In the genomic region with DNA sequence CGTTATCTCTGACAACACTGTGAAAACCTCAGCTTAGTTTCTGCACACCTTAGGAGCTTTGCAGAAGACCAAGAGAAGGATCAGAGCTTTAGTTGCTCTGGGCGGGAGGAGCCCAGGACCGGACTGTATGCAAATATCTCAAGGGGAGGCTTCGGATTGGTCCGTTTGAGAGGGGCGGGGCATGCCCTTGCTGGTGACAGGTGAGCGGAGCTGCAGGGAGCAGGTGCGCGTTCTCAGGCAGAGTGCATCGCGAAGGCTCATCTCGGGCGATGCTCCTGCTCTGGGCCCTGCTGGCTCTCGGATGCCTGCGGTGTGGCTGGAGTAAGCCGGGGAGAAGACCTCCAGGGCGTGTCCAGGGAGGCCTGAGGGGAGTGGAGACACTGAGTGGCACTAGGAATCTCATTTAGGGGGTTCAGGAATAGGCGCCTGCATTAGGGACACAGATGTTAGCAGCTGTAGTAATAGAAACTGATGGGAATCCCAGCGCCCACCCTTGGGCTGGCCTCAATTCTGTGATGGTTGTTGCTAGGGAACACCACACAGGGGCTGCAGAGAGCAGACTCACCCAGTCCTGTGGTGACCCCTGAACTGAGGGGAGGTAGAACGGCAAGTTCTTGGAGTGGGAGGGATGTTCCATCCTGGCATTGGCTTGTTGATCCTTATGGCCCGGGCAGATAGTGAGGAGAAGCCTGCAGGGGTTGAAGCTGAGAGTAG, we compare ENCODE assay signal across 9 mouse cellular contexts. TPM values are rescaled to one million over a fixed set of nuclear protein-coding genes. Genes with fewer than 3 reads are reported as not detected.
DNase-seq lines count a peak whose midpoint lies in the region; ATAC-seq and TF ChIP-seq lines count a peak whose summit lies in the region.
"Had no signal": no experiment of that assay in that cellular context is flagged by ENCODE, and none has a peak within 500 bp of the region (broad histone marks: within the 10 kb centered on the region; RNA-seq: fewer than 3 reads in every experiment).

A gene (plus strand): TSS at position 191 of the 714 bp plus-strand sequence.

- H3K27me3 ChIP-seq in E14TG2a.4 (ENCODE audit: insufficient read depth, low read length), result peaks cover 74% of the 10 kb centered on the region
- H3K27me3 ChIP-seq in intestine, embryonic 14.5 days (replicated peaks; ENCODE audit: control insufficient read depth, insufficient read depth, low read length), result 0 out of 2 replicates have a peak, but pooled peaks cover 2% of the 10 kb centered on the region
- no peaks in the 10 kb centered on the region; the same call in 1 of the 2 replicates for H3K27me3 ChIP-seq in lung, embryonic 15.5 days
- H3K27me3 ChIP-seq in stomach, embryonic 15.5 days (replicated peaks), result no peaks in the 10 kb centered on the region

- intact Hi-C loops in heart, postnatal 14 days (cut with DNase I), result no loop called here

- ATAC-seq in intestine, embryonic 14.5 days (replicated peaks; ENCODE audit: low FRiP score, low TSS enrichment, low read depth), result peak; percentile 81
- 0 out of 2 replicates have a peak, but pooled peaks have one; percentile 20 for ATAC-seq in lung, embryonic 15.5 days (ENCODE audit: borderline replicate concordance, extremely low read depth, low FRiP score, low TSS enrichment)
- peak; percentile 59; the same call in 1 of the 2 replicates for ATAC-seq in stomach, embryonic 15.5 days (ENCODE audit: insufficient read depth, low FRiP score, low read depth)

- H3K4me1 ChIP-seq in E14TG2a.4 (replicated peaks; ENCODE audit: low read depth, low read length), result peaks cover 15% of the 10 kb centered on the region
- peaks cover 13% of the 10 kb centered on the region; the same call in 1 of the 2 replicates for H3K4me1 ChIP-seq in intestine, embryonic 14.5 days (replicated peaks; ENCODE audit: control insufficient read depth, insufficient read depth, low read length)
- H3K4me1 ChIP-seq in lung, embryonic 15.5 days, result peaks cover 22% of the 10 kb centered on the region
- H3K4me1 ChIP-seq in stomach, embryonic 15.5 days, result peaks cover 16% of the 10 kb centered on the region

- H3K4me2 ChIP-seq in intestine, embryonic 14.5 days (ENCODE audit: low read length), result peak within 1 kb of the TSS; percentile 9; the same call in 1 of the 2 replicates
- H3K4me2 ChIP-seq in lung, embryonic 15.5 days, result 0 out of 2 replicates have a peak within 1 kb of the TSS, but pooled peaks have one; percentile 28
- peak within 1 kb of the TSS; percentile 21; the same call in 1 of the 2 replicates for H3K4me2 ChIP-seq in stomach, embryonic 15.5 days

- WGBS in intestine, embryonic 14.5 days, result 6% methylated on average over 21 of the region's 21 CpGs
- WGBS in lung, embryonic 15.5 days, result 9% methylated on average over 21 of the region's 21 CpGs
- 7% methylated on average over 21 of the region's 21 CpGs for WGBS in stomach, embryonic 15.5 days

- H3K9ac ChIP-seq in intestine, embryonic 14.5 days (ENCODE audit: low read length), result no peak within 1 kb of the TSS
- no peak within 1 kb of the TSS for H3K9ac ChIP-seq in lung, embryonic 15.5 days
- H3K9ac ChIP-seq in stomach, embryonic 15.5 days, result no peak within 1 kb of the TSS

- H3K27ac ChIP-seq in intestine, embryonic 14.5 days (ENCODE audit: low read depth), result no peak within 1 kb of the TSS
- no peak within 1 kb of the TSS for H3K27ac ChIP-seq in lung, embryonic 15.5 days
- H3K27ac ChIP-seq in stomach, embryonic 15.5 days, result no peak within 1 kb of the TSS

- DNase-seq in ZHBTc4 (ENCODE audit: low read depth, low spot score), result peak; percentile 69
- peak; percentile 67 for DNase-seq in intestine, embryonic 14.5 days (ENCODE audit: low spot score)
- DNase-seq in ovary, postnatal 14 days (ENCODE audit: low spot score), result no peak
- no peak for DNase-seq in heart, postnatal 14 days
- DNase-seq in layer of hippocampus, adult 9-10 months (ENCODE audit: low spot score), result no peak

- no peaks in the 10 kb centered on the region for H3K36me3 ChIP-seq in E14TG2a.4 (ENCODE audit: insufficient read depth, low read length)
- H3K36me3 ChIP-seq in intestine, embryonic 14.5 days (ENCODE audit: control insufficient read depth, insufficient read depth, low read length), result no peaks in the 10 kb centered on the region
- no peaks in the 10 kb centered on the region for H3K36me3 ChIP-seq in lung, embryonic 15.5 days
- no peaks in the 10 kb centered on the region for H3K36me3 ChIP-seq in stomach, embryonic 15.5 days

- 0 out of 2 replicates have a peak, but pooled peaks cover 3% of the 10 kb centered on the region for H3K9me3 ChIP-seq in E14TG2a.4 (ENCODE audit: low read length)
- no peaks in the 10 kb centered on the region for H3K9me3 ChIP-seq in intestine, embryonic 14.5 days (ENCODE audit: control insufficient read depth, low read length)
- H3K9me3 ChIP-seq in lung, embryonic 15.5 days, result no peaks in the 10 kb centered on the region
- H3K9me3 ChIP-seq in stomach, embryonic 15.5 days, result no peaks in the 10 kb centered on the region

- TF ChIP-seq CTCF in E14TG2a.4 (conservative IDR thresholded peaks at IDR 0.05; ENCODE audit: low read length), result no peak

- peak within 1 kb of the TSS; percentile 35; the same call in 1 of the 2 replicates for H3K4me3 ChIP-seq in E14TG2a.4 (replicated peaks; ENCODE audit: low read length)
- no peak within 1 kb of the TSS for H3K4me3 ChIP-seq in intestine, embryonic 14.5 days (ENCODE audit: low read depth, low read length)
- no peak within 1 kb of the TSS for H3K4me3 ChIP-seq in lung, embryonic 15.5 days
- no peak within 1 kb of the TSS for H3K4me3 ChIP-seq in stomach, embryonic 15.5 days (replicated peaks)

RNA-seq across cellular contexts. Expression of the gene that starts here (rescaled TPM):
- polyA plus RNA-seq in intestine, embryonic 14.5 days (2014; fragmentation: Nextera tagmentation; extraction: Ambion mirVana), result 1.2 and 2.1 TPM in 2 replicates
- polyA plus RNA-seq in lung, embryonic 15.5 days (2015; fragmentation: Nextera tagmentation; extraction: Ambion mirVana), result 8.5 and 9.1 TPM in 2 replicates
- 6.8 and 8.6 TPM in 2 replicates for polyA plus RNA-seq in stomach, embryonic 15.5 days (2015; fragmentation: Nextera tagmentation; extraction: Ambion mirVana)
- not detected for total RNA-seq in heart, postnatal 14 days (2021)
- total RNA-seq: liver, adult 2 months had no signal
- polyA plus RNA-seq: liver, adult 2 months had no signal

Comparison
In these comparisons a context has a peak if more than half of its experiments do, and no peak if none do; other contexts are left out.
1. DNase-seq: peak in ZHBTc4 (single experiment) and intestine, embryonic 14.5 days (single experiment); none in ovary, postnatal 14 days (single experiment), heart, postnatal 14 days (0 of 2) and layer of hippocampus, adult 9-10 months (single experiment).
2. ATAC-seq: peak in every context shown above with its lines; median percentile 81 in intestine, embryonic 14.5 days; 59 in stomach, embryonic 15.5 days; 20 in lung, embryonic 15.5 days.
3. Peak in every context shown above with its lines, with median percentiles within 50 percentile points of each other: H3K4me2 ChIP-seq.